8 mouse cellular contexts compared by ENCODE assay signal in genomic region chr1:132476575-132476927, GRCm38 (mm10). TPM values are rescaled to one million over a fixed set of nuclear protein-coding genes. Genes with fewer than 3 reads are reported as not detected.
DNase-seq lines count a peak whose midpoint lies in the region; ATAC-seq and TF ChIP-seq lines count a peak whose summit lies in the region.

No protein-coding gene starts in this region.

- H3K4me3 ChIP-seq in kidney, postnatal 0 days (replicated peaks; ENCODE audit: low read depth, low read length) = peak overlapping the region; percentile 95
- H3K4me3 ChIP-seq in embryonic facial prominence, embryonic 11.5 days (ENCODE audit: low read depth, low read length) = peak overlapping the region; percentile 85
- H3K4me3 ChIP-seq in intestine, embryonic 16.5 days (ENCODE audit: low read length) = peak overlapping the region; percentile 81
- peak overlapping the region; percentile 64 for H3K4me3 ChIP-seq in midbrain, postnatal 0 days (ENCODE audit: low read depth, low read length)

- H3K27me3 ChIP-seq in kidney, postnatal 0 days (ENCODE audit: insufficient read depth, low read length) = no peaks in the 10 kb centered on the region
- no peaks in the 10 kb centered on the region for H3K27me3 ChIP-seq in embryonic facial prominence, embryonic 11.5 days (ENCODE audit: control insufficient read depth, insufficient read depth, low read length)
- H3K27me3 ChIP-seq in intestine, embryonic 16.5 days (replicated peaks; ENCODE audit: control insufficient read depth, insufficient read depth, low read length) = no peaks in the 10 kb centered on the region
- no peaks in the 10 kb centered on the region for H3K27me3 ChIP-seq in midbrain, postnatal 0 days (ENCODE audit: insufficient read depth, low read length)

- intact Hi-C loops in left cerebral cortex, postnatal 4 days (cut with DNase I) = loop anchor here (10.0 kb wide), 1 partner anchor 112 kb away; no protein-coding TSS in a partner anchor

- peak; percentile 39; the same call in 1 of the 2 replicates for ATAC-seq in kidney, postnatal 0 days (replicated peaks; ENCODE audit: low FRiP score, low read depth)
- ATAC-seq in embryonic facial prominence, embryonic 11.5 days (replicated peaks; ENCODE audit: insufficient number of reproducible peaks, low FRiP score, low TSS enrichment, low read depth) = peak; percentile 68; the same call in 1 of the 2 replicates
- ATAC-seq in intestine, embryonic 16.5 days = peak; percentile 54
- peak; percentile 48; the same call in 1 of the 2 replicates for ATAC-seq in midbrain, postnatal 0 days (ENCODE audit: low FRiP score)

- peak overlapping the region; percentile 84 for H3K4me2 ChIP-seq in kidney, postnatal 0 days (ENCODE audit: low read length)
- H3K4me2 ChIP-seq in embryonic facial prominence, embryonic 11.5 days (ENCODE audit: low read depth, low read length) = peak overlapping the region; percentile 64
- H3K4me2 ChIP-seq in intestine, embryonic 16.5 days (ENCODE audit: low read depth, low read length) = peak overlapping the region; percentile 83
- peak overlapping the region; percentile 76 for H3K4me2 ChIP-seq in midbrain, postnatal 0 days (ENCODE audit: low read depth, low read length, poor library complexity, severe bottlenecking)

- no peaks in the 10 kb centered on the region for H3K9me3 ChIP-seq in kidney, postnatal 0 days (replicated peaks; ENCODE audit: low read length)
- no peaks in the 10 kb centered on the region for H3K9me3 ChIP-seq in embryonic facial prominence, embryonic 11.5 days (replicated peaks; ENCODE audit: control insufficient read depth, low read length)
- H3K9me3 ChIP-seq in intestine, embryonic 16.5 days (ENCODE audit: control insufficient read depth, low read length) = no peaks in the 10 kb centered on the region
- no peaks in the 10 kb centered on the region for H3K9me3 ChIP-seq in midbrain, postnatal 0 days (ENCODE audit: low read length)

- no peak for TF ChIP-seq CTCF in kidney, postnatal 0 days (IDR thresholded peaks at IDR 0.05; ENCODE audit: low read depth)
- no peak for TF ChIP-seq CTCF in midbrain, postnatal 0 days (IDR thresholded peaks at IDR 0.05)

- no peaks in the 10 kb centered on the region for H3K36me3 ChIP-seq in kidney, postnatal 0 days (ENCODE audit: insufficient read depth, low read length)
- H3K36me3 ChIP-seq in embryonic facial prominence, embryonic 11.5 days (replicated peaks; ENCODE audit: control insufficient read depth, insufficient read depth, low read depth, low read length) = no peaks in the 10 kb centered on the region
- no peaks in the 10 kb centered on the region for H3K36me3 ChIP-seq in intestine, embryonic 16.5 days (ENCODE audit: control insufficient read depth, insufficient read depth, low read length)
- H3K36me3 ChIP-seq in midbrain, postnatal 0 days (ENCODE audit: insufficient read depth, low read length) = no peaks in the 10 kb centered on the region

- DNase-seq in kidney, postnatal 0 days (ENCODE audit: low spot score) = no peak
- no peak for DNase-seq in kidney, postnatal 36 days
- DNase-seq in embryonic facial prominence, embryonic 11.5 days (ENCODE audit: low spot score) = no peak
- no peak for DNase-seq in midbrain, postnatal 0 days (ENCODE audit: low spot score)
- DNase-seq in left cerebral cortex, postnatal 4 days = no peak
- no peak for DNase-seq in urinary bladder, adult 2 months (ENCODE audit: low spot score)
- no peak for DNase-seq in cerebellum, adult 9-11 months

- 5% methylated on average over 9 of the region's 9 CpGs for WGBS in kidney, postnatal 0 days
- 5% methylated on average over 9 of the region's 9 CpGs for whole genome bisulfite sequencing in embryonic facial prominence, embryonic 11.5 days
- WGBS in intestine, embryonic 16.5 days = 4% methylated on average over 9 of the region's 9 CpGs
- 5% methylated on average over 9 of the region's 9 CpGs for WGBS in midbrain, postnatal 0 days

- peaks cover 7% of the 10 kb centered on the region; the same call in 1 of the 2 replicates for H3K4me1 ChIP-seq in kidney, postnatal 0 days (replicated peaks; ENCODE audit: insufficient read depth, low read length)
- H3K4me1 ChIP-seq in embryonic facial prominence, embryonic 11.5 days (ENCODE audit: control insufficient read depth, insufficient read depth, low read length) = no peaks in the 10 kb centered on the region
- H3K4me1 ChIP-seq in intestine, embryonic 16.5 days (ENCODE audit: control insufficient read depth, insufficient read depth, low read length) = peaks cover 9% of the 10 kb centered on the region; the same call in 1 of the 2 replicates
- no peaks in the 10 kb centered on the region for H3K4me1 ChIP-seq in midbrain, postnatal 0 days (ENCODE audit: insufficient read depth, low read length)

- H3K27ac ChIP-seq in kidney, postnatal 0 days = peak overlapping the region; percentile 83; the same call in 1 of the 2 replicates
- H3K27ac ChIP-seq in embryonic facial prominence, embryonic 11.5 days (replicated peaks; ENCODE audit: low read depth, low read length) = no peak overlapping the region; the same call in 1 of the 2 replicates
- peak overlapping the region; percentile 33 for H3K27ac ChIP-seq in intestine, embryonic 16.5 days (ENCODE audit: low read length)
- peak overlapping the region; percentile 62 for H3K27ac ChIP-seq in midbrain, postnatal 0 days (ENCODE audit: low read depth, low read length)

- H3K9ac ChIP-seq in kidney, postnatal 0 days (ENCODE audit: low read depth, low read length) = peak overlapping the region; percentile 90
- peak overlapping the region; percentile 87 for H3K9ac ChIP-seq in embryonic facial prominence, embryonic 11.5 days (replicated peaks; ENCODE audit: low read length)
- H3K9ac ChIP-seq in intestine, embryonic 16.5 days (ENCODE audit: low read depth, low read length) = peak overlapping the region; percentile 92
- peak overlapping the region; percentile 66 for H3K9ac ChIP-seq in midbrain, postnatal 0 days (replicated peaks; ENCODE audit: low read length, poor library complexity, severe bottlenecking)

RNA-seq across cellular contexts. Expression of gene Rbbp5, which starts 0.6 kb away (rescaled TPM):
- polyA plus RNA-seq in kidney, postnatal 0 days (2015; fragmentation: Nextera tagmentation; extraction: Ambion mirVana) = 29.7 and 30.1 TPM in 2 replicates
- 59.7 and 64.1 TPM in 2 replicates for polyA plus RNA-seq in embryonic facial prominence, embryonic 11.5 days (2014; fragmentation: Nextera tagmentation; extraction: Ambion mirVana)
- polyA plus RNA-seq in intestine, embryonic 16.5 days (2015; fragmentation: Nextera tagmentation; extraction: Ambion mirVana) = 36.5 and 36.9 TPM in 2 replicates
- total RNA-seq in midbrain, postnatal 0 days (2014; rRNA removed) = 22.6 and 31.4 TPM in 2 replicates
- polyA plus RNA-seq in midbrain, postnatal 0 days (2015; fragmentation: Nextera tagmentation; extraction: Ambion mirVana) = 25.5 and 25.8 TPM in 2 replicates
- total RNA-seq in left cerebral cortex, postnatal 4 days (2021) = 10 to 100 TPM; 37.9 to 39.0 TPM
- 29.5 and 31.6 TPM in 2 replicates for polyA plus RNA-seq in urinary bladder, adult 2 months (2012; rRNA removed)

RNA-seq across cellular contexts. Expression of gene Tmem81, which starts 29.5 kb away (rescaled TPM):
- 0.99 and 1.3 TPM in 2 replicates for polyA plus RNA-seq in kidney, postnatal 0 days (2015; fragmentation: Nextera tagmentation; extraction: Ambion mirVana)
- polyA plus RNA-seq in embryonic facial prominence, embryonic 11.5 days (2014; fragmentation: Nextera tagmentation; extraction: Ambion mirVana) = 0.88 and 1.3 TPM in 2 replicates
- polyA plus RNA-seq in intestine, embryonic 16.5 days (2015; fragmentation: Nextera tagmentation; extraction: Ambion mirVana) = 1.4 and 1.7 TPM in 2 replicates
- 0.38 and 1.4 TPM in 2 replicates for total RNA-seq in midbrain, postnatal 0 days (2014; rRNA removed)
- 0.81 and 0.96 TPM in 2 replicates for polyA plus RNA-seq in midbrain, postnatal 0 days (2015; fragmentation: Nextera tagmentation; extraction: Ambion mirVana)
- total RNA-seq in left cerebral cortex, postnatal 4 days (2021) = 1 to 10 TPM; 2.2 to 2.9 TPM
- 6.3 and 6.5 TPM in 2 replicates for polyA plus RNA-seq in urinary bladder, adult 2 months (2012; rRNA removed)

RNA-seq across cellular contexts. Expression of gene Dstyk, which starts 59.2 kb away (rescaled TPM):
- polyA plus RNA-seq in kidney, postnatal 0 days (2015; fragmentation: Nextera tagmentation; extraction: Ambion mirVana) = 12.5 and 13.9 TPM in 2 replicates
- polyA plus RNA-seq in embryonic facial prominence, embryonic 11.5 days (2014; fragmentation: Nextera tagmentation; extraction: Ambion mirVana) = 11.9 and 13.7 TPM in 2 replicates
- polyA plus RNA-seq in intestine, embryonic 16.5 days (2015; fragmentation: Nextera tagmentation; extraction: Ambion mirVana) = 6.2 and 6.3 TPM in 2 replicates
- 14.6 and 21.2 TPM in 2 replicates for total RNA-seq in midbrain, postnatal 0 days (2014; rRNA removed)
- 5.4 and 5.6 TPM in 2 replicates for polyA plus RNA-seq in midbrain, postnatal 0 days (2015; fragmentation: Nextera tagmentation; extraction: Ambion mirVana)
- 10 to 100 TPM; 22.0 to 23.9 TPM for total RNA-seq in left cerebral cortex, postnatal 4 days (2021)
- polyA plus RNA-seq in urinary bladder, adult 2 months (2012; rRNA removed) = 20.2 and 20.8 TPM in 2 replicates
